Mouse (Mus musculus) limb, embryonic 14.5 days (tissue): ENCODE data around the gene Zdhhc19. TPM values are rescaled to one million over a fixed set of nuclear protein-coding genes. Genes with fewer than 3 reads are reported as not detected.

Experiments
- ATAC-seq: fragments of 200-750 bp; cut with Nextera tagmentation; 2 replicates; pipeline ENCODE4 v1.8.0; 2017; ENCODE audit warnings: low read depth, moderate number of reproducible peaks, moderate TSS enrichment; ENCODE audit not compliant: low FRiP score
- DNase-seq: peaks from one replicate; pipeline ENCODE4 v3.0.0-alpha.2; 2015; ENCODE audit warnings: low spot score
- H3K27ac ChIP-seq: fragments of 300-500 bp; sonication (generic); replicated peaks from 2 replicates; pipeline ENCODE4 v1.5.1; 2014; ENCODE audit warnings: low read depth, mild to moderate bottlenecking, low read length, moderate library complexity, mixed read lengths
- H3K27me3 ChIP-seq: fragments of 300-500 bp; sonication (generic); 2 replicates; pipeline ENCODE4 v1.6.1; 2014; ENCODE audit warnings: low read length, mixed read lengths; ENCODE audit not compliant: control insufficient read depth, insufficient read depth
- H3K36me3 ChIP-seq: fragments of 300-500 bp; sonication (generic); 2 replicates; pipeline ENCODE4 v1.6.1; 2014; ENCODE audit warnings: mild to moderate bottlenecking, low read length, moderate library complexity, mixed read lengths; ENCODE audit not compliant: control insufficient read depth, insufficient read depth
- H3K4me1 ChIP-seq: fragments of 300-500 bp; sonication (generic); 2 replicates; pipeline ENCODE4 v1.6.1; 2014; ENCODE audit warnings: antibody characterized with exemption, low read length, mixed read lengths; ENCODE audit not compliant: control insufficient read depth, insufficient read depth
- H3K4me2 ChIP-seq: fragments of 300-500 bp; sonication (generic); replicated peaks from 2 replicates; pipeline ENCODE4 v1.6.1; 2014; ENCODE audit warnings: low read depth, mild to moderate bottlenecking, low read length, moderate library complexity; ENCODE audit not compliant: severe bottlenecking
- H3K4me3 ChIP-seq: fragments of 300-500 bp; sonication (generic); replicated peaks from 2 replicates; pipeline ENCODE4 v1.5.1; 2014; ENCODE audit warnings: low read length
- H3K9ac ChIP-seq: fragments of 300-500 bp; sonication (generic); 2 replicates; pipeline ENCODE4 v1.6.1; 2014; ENCODE audit warnings: mild to moderate bottlenecking, low read depth, low read length, moderate library complexity; ENCODE audit not compliant: severe bottlenecking
- H3K9me3 ChIP-seq: fragments of 300-500 bp; sonication (generic); 2 replicates; pipeline ENCODE4 v1.6.1; 2016; ENCODE audit warnings: low read length; ENCODE audit not compliant: control insufficient read depth
- POLR2A ChIP-seq: fragments of 200-500 bp; IDR thresholded peaks from 2 replicates; pipeline ENCODE4 v1.8.0; 2012; ENCODE audit warnings: inconsistent platforms, mild to moderate bottlenecking, moderate library complexity, borderline replicate concordance; ENCODE audit not compliant: insufficient read depth, insufficient read length; ENCODE audit errors: extremely low read depth
- WGBS: fragments of 180-500 bp; shearing (Covaris S2); extraction: QIAGEN DNeasy Blood & Tissue Kit; methylation state at CpG from one replicate; pipeline ENCODE4 v1.1.7; 2014; 5-methylcytosine and 5-hydroxymethylcytosine counted together
- polyA plus RNA-seq, 2 experiments: library from polyadenylated mRNA; depleted of rRNA in 1 of 2; stranded (reverse) in 1 of 2; unstranded in 1 of 2; fragments of >200 nt; fragmentation: Nextera tagmentation in 1 of 2; extraction: Ambion mirVana in 1 of 2; gene quantifications; 2 replicates each; pipeline versions ENCODE4 v1.2.1 to v1.2.3; 2012 to 2014

Zdhhc19 gene
- polyA plus RNA-seq, 2 experiments = not detected

DNA sequence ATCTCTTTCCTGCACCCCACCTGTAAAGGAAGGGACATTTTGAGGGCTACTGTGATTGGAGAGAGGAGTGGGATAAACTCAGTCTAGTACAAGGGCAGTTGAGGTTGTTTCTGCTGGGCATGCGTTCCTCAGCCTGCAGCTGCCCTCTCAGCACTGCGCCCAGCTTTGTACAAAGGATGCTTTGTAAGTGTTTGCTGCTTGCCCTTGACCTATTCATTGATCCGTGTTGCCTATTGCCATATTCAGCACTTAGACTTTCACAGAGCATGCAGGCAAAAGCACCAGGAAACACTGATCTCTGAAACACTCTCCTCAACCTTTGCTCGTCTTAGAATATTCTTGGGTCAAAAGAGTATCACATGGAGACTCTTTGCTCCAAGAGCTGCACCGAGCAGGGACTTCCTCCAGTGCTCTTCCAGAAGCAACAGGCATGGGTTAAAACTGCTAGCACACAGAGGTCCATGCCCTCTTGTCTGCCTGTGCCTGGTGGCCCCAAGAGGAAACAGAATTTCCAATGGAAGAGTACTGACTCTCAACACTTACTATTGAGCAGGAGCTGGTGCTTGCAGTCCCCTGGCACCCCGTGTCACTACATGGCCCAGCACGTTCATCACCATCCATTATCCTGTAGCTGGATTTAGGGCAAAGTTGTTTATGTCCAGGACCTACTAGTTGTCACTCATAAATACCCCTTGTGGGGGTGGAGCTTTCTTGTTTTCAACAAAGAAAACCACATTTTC, 23.6 kb upstream of the Zdhhc19 start:
- H3K36me3 ChIP-seq = peaks cover 36% of the 10 kb centered on the region
- H3K27me3 ChIP-seq = no peaks in the 10 kb centered on the region
- no peak overlapping the region for H3K9ac ChIP-seq
- ATAC-seq (no peak), DNase-seq (no peak)
- no peak overlapping the region for H3K4me3 ChIP-seq
- H3K9me3 ChIP-seq = no peaks in the 10 kb centered on the region
- no peaks in the 10 kb centered on the region for H3K4me1 ChIP-seq
- no peak overlapping the region for H3K4me2 ChIP-seq
- no peak overlapping the region for H3K27ac ChIP-seq
- no peak for TF ChIP-seq POLR2A
- 93% methylated on average over 7 of the region's 7 CpGs for WGBS

DNA sequence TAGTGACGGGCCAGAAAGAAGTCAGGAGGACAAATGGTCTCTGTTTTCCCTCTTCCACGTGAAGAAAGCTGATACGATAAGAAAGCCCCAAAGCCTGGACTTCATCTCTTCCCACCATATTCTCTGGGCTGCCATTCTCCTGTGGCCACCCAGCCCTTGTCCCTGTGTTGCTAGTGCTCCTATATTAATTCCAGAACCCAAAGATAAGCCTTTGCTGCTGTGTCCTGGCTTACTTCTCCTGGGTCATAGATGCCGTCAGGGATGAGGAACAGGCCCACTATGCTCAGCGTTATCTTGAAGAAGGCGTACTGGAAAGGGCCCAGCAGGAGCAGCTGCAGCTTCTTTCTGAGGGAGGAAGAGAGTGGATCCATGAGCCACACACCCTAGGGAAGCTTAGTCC, 18.8 kb upstream of the Zdhhc19 start:
- no peak overlapping the region for H3K4me3 ChIP-seq
- no peak for TF ChIP-seq POLR2A
- H3K4me2 ChIP-seq = no peak overlapping the region
- no peaks in the 10 kb centered on the region for H3K9me3 ChIP-seq
- ATAC-seq (no peak), DNase-seq (no peak)
- no peak overlapping the region for H3K9ac ChIP-seq
- no peaks in the 10 kb centered on the region for H3K4me1 ChIP-seq
- WGBS = 81% methylated on average over 6 of the region's 6 CpGs
- no peak overlapping the region for H3K27ac ChIP-seq
- no peaks in the 10 kb centered on the region for H3K36me3 ChIP-seq
- no peaks in the 10 kb centered on the region for H3K27me3 ChIP-seq

DNA sequence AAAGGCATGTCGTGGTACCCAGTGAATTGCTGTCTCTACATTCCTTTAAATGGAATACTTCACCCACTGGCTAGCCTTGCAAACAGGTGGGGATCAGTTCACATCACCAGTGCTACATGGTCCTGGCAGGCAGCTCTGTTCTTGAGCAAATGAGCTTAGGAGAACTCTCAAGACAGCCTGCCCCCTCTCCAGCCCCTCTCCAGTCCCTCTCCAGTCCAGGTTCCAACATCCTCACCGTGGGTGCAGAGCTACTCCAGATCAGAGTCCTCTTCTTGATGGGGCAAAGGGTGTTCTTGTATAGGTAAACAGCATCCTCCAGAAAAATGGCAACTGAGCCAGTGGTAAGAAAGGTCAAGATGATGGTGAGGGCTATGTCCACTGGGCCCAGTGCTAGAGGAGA, 16.6 kb upstream of the Zdhhc19 start:
- no peaks in the 10 kb centered on the region for H3K36me3 ChIP-seq
- no peak overlapping the region for H3K4me3 ChIP-seq
- 81% methylated on average over 2 of the region's 2 CpGs for WGBS
- H3K27me3 ChIP-seq = no peaks in the 10 kb centered on the region
- DNase-seq (no peak), ATAC-seq (no peak)
- H3K4me1 ChIP-seq = no peaks in the 10 kb centered on the region
- H3K9me3 ChIP-seq = no peaks in the 10 kb centered on the region
- H3K27ac ChIP-seq = no peak overlapping the region
- no peak overlapping the region for H3K9ac ChIP-seq
- no peak overlapping the region for H3K4me2 ChIP-seq
- no peak for TF ChIP-seq POLR2A

DNA sequence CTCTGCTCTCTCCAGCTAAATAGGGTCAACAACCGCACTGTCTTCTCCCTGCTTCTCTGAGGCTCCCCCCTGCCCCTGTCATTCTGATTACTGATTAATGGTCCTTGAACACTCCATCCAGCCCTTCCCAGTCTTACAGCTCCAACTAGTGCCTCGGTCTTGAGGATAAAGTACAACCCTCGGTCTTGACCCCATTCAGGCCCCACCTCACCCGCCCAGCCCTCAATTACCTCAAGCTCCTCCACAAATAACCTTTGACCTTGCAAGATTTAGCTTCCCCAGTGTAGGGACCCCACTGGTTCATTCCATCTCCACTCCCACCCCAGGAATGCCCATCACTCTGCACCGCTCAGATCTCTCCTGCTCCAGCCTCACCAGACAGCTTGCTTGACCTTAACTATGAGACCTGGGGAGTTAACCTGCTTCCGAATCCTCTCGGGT, 11.6 kb upstream of the Zdhhc19 start:
- Histone ChIP-seq H3K9ac (no peak overlapping the region), H3K27ac (no peak overlapping the region), H3K9me3 (no peaks in the 10 kb centered on the region), H3K27me3 (no peaks in the 10 kb centered on the region), H3K36me3 (no peaks in the 10 kb centered on the region), H3K4me1 (no peaks in the 10 kb centered on the region), H3K4me3 (no peak overlapping the region), H3K4me2 (no peak overlapping the region)
- WGBS = 36% methylated on average over 7 of the region's 7 CpGs
- no peak for TF ChIP-seq POLR2A
- DNase-seq = no peak
- no peak for ATAC-seq

DNA sequence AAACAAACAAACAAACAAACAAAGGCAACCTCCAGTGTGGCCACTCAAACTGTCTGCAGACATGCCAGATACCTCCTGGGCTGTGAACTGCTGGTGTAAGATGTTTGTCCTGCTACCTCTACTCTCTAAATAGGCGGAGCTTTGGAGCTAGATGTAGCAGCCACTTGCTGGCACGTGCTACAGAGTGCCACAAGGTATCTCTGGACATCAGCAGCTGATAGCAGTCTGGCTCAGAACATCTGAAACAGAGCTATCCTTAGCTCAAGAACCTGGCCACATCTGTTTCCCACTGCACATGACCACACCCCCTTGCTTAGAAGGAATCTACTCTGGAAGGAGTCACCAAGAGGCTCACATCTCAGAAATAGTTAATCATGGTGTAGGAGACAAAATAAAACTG, 10.9 kb upstream of the Zdhhc19 start:
- Histone ChIP-seq H3K4me3 (no peak overlapping the region), H3K27me3 (no peaks in the 10 kb centered on the region), H3K4me1 (no peaks in the 10 kb centered on the region), H3K9me3 (no peaks in the 10 kb centered on the region), H3K9ac (no peak overlapping the region), H3K4me2 (no peak overlapping the region), H3K36me3 (no peaks in the 10 kb centered on the region), H3K27ac (no peak overlapping the region)
- no peak for DNase-seq
- TF ChIP-seq POLR2A = no peak
- ATAC-seq = no peak
- 64% methylated on average over 2 of the region's 2 CpGs for WGBS
